Mouse (Mus musculus): ENCODE results near the gene Wdr82.

Gene Wdr82

DNA sequence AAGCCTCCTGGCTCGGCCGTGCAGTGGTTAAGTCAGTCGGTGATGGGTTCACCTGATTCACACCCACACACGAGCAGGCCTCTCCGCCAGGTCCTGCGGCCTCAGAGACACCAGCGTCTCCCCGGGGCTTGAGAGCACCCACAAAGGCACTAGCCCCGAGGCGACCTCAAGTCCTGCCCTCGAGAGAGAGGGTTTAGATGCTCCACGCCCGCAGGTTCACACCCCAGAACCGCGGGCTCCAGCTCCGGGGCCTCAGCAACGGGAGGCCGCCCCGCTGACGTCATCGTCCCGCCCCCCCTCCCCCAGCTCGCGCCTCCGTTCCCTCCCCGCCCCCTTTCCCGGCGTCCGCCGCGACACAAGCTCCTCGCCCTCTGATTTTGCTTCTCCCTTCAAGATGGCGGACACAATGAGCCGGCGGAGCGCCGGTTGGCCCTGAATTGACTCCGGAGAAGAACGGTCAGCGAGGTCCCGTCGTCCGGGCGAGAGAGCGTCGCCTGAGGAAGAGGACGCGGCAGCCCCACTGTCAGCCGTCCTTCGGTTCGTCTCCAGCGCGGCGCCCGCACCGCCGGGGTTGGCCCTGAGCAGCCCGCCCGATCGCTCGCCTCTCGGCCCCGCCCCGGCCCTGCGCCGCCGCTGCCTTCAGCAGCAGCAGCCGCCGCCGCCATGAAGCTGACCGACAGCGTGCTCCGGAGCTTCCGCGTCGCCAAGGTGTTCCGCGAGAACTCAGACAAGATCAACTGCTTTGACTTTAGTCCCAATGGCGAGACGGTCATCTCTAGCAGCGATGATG, at the start of gene Wdr82:
Gene Wdr82 (plus strand): TSS at position 373 of the 790 bp plus-strand sequence.
- peak; percentile 90 to 92 for DNase-seq

DNA sequence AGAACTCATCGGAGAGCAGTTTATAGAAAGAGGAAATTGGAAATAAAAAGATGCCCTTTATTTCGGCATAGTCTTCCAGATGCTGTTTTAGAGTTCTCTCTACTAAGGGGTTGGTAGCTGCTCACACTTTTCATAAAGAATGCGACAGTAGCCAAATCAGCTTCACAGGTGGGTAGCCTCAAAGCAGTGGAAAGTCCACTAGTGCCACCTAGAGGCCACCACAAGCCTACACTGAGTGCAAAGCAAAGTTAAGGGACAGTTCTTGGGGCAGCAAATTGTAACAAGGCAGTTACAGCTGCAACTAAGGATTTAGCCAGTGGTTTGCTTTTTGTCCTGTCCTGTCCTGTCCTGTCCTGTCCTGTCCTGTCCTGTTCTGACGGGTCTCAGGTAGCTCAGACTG, 47.1 kb upstream of the Wdr82 start:
- peak; percentile 47 to 50 for DNase-seq

DNA sequence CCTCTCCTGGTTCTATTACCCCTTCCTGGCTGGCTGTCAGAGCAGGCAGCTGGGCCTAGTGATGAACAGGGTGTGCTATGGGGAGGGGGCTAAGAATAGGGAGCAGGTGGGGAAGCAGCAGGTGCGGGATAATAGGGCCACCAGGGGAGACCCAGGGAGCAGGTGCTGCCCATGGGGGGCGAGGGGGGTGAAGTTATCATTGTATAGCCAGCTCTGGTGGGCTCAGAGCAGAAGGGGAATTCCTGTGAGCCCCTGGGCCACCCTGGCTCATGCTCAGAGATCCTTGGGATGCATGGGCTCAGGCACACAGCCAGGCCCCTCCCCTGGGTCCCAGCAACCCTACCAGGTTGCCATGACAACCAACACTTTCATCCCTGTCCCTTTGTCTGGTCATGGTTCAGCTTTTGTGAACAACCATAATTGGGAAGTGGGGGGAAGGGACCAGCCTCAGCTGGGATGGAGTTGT, 43.9 kb upstream of the Wdr82 start:
- DNase-seq: no peak

DNA sequence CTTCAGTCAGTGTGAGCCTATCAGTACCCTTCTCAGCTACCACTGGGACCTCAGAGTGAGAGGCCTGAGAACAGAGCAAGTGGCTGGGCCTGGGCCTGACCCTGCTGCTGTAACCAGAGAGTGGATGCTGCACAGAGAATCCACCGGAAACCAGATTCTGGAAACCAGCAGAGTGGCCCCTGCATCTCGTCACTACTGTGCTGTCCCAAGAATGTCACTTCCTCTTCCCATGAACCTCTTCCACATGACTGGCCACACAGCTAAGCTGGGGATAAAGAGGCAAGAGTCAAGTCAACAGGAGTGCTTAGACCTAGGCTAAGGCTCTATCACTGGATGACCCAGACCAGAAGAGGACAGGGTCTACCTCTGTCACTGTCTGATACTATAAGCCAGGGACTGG, 41.7 kb upstream of the Wdr82 start:
- DNase-seq: no peak

DNA sequence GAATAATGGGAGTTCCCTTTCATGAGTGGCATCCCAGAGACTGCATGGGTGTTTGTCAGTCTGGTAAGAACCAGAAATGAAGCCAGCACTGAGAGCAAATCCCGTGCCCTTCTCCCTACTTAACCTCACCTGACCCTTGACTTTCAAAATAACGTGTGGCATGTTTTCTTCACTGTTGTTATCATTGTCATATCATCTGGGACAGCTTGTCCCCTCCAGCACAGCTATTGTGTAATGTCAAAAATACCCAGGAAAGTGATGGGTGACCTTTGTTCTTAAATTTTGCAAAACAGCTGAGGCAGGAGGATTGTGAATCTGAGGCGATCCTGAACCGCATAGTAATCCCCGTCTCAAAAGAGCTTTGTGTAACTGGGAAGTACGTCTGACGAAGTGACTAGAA, 40.5 kb upstream of the Wdr82 start:
- DNase-seq: no peak

DNA sequence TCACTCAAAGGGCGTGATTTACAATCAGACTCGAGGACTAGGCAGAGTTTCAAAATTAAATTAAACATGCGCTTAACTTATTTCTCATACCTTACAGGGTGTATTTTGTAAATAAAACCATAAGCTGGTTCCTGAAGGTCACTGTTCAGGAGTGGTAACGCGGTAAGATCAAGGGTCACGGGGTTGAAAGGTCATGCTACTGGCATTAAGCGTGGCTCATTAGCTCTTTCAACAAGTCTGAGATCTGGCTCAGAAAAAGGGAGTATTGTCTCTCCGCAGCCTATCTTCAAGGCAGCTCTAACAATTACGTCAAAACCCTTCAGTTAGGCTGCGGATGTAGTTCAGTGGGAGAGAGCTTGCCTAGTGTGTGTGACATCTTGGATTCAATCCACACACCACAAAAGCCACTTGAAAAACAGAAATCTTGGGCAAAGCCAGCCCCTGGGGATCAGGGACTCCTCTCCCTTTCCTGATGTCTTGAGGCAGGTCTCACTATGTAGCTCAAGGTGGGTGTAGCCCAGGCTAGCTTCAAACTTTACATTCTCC, 33.0 kb upstream of the Wdr82 start:
- DNase-seq: no peak

DNA sequence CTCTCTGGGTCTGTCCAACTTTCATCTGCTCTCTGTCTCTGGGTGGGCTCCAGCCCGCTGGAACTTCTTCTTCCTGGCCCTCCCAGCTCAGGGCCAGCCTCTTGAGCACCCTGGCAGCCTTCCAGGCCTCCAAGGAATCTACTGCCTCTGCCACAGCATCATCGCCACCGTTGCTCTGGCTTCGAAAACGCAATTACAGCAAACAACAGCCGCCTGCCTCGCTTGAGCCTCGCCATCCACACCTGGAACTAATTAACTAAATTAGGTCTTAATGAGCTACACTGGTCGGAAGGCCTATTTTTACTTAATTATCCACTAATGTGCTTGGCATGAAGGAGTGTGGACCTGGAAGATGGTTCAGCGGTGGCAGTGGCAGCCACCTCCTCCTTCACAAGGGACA, 31.0 kb upstream of the Wdr82 start:
- peak in 1 of 2 experiments; percentile 41 for DNase-seq

DNA sequence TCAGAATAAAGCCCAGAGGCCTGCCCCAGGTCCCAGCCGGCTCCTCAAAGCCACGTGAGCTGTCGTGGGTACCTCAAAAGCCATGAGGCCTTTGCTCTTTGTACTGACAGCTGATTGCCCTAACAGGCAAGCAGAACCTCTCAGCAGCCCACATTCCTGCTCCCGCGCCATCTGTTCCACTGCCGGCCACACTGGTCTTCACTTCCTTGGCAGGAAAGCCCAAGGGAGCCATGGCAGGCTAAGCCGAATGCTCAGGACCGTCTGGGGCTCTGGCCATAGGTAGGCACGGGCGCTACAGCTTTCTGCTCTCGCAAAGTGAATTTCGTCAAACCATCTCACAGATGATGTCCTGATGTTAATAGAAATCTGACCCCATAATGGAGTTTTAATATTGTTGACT, 28.8 kb upstream of the Wdr82 start:
- peak; percentile 75 to 84 for DNase-seq

DNA sequence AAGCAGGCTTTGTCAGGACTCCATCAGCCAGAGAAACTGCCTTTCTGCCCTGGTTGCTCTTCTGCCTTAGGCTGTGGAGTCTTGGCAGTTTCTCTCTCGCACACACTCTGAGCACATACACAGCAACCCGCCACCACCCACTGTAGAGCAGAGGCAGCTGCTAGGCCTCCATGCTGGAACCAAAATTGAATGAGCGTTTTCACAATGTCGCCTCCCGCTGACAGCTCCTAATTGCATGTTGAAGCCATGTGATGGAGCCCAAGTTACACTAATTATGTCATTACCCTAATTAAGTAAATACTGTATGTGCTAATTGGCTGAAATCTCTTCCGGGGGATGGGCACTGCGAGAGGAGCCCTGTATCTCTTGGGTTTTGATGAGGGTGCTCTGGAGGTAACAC, 26.6 kb upstream of the Wdr82 start:
- no peak for DNase-seq

DNA sequence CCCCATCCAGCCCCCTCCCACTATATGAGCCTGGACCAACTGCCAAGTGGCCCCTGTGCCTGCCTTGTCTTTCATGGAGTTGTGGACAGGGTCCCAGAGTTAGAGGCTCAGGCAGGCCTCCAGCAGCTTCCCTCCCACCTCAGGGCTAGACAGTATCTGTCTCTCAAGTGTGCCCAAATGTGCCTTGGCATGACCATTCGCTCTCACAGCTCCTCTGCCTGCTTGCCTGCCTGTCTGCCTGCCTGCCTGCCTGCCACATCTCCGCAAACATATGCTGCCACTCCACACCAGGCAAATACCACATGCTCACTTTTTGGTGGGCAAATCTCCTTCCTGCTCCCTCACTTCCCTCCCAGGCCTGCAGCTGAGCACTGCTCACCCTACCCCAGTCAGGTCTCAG, 25.1 kb upstream of the Wdr82 start:
- DNase-seq: no peak

DNA sequence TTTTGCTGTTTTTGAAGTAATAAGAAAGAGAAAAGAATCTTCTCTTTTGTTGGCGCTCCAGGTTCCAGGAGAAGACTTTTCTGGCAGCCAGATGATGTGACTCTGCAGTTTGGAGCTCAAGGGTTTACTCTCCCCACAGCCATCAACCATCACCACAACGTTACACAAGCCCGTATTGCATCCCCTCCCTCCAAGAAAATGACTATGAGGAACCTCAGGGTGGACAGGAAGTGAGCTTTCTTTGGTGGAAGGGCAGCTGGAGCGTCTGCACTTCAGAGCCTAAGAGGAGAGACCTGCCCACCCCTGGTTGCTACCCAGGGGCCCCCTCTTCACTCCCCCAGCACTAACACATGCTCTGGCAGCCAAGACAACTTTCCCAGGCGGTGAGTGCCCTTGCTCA, 23.4 kb upstream of the Wdr82 start:
- no peak for DNase-seq

DNA sequence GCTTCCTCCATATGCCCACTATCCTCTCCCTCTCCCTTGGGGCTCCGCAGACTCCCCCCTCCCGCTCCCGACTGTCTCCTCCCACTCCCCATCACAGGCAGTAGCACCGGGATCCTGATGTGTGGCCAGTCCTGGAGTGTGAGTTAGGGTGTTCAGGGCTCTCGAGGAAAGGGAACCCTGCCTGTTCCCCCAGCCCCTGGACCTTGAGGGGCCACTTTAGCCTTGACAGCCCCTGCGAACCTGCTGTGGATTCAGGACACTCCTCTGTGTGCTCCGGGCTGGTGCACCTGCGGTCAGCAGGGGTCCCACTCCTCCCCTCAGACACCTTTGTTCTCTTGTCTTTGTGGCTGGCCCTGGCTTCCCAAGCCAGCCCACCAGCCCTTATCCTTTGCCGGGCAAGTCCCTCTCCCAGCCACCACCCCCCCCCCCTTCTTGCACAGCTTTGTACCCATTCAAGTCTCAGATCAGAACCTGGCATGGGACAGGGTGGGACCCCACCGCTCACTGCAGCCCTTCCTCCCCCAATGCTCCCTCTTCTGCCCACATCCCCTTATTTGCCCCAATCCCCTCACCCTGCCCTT, 22.8 kb upstream of the Wdr82 start:
- no peak for DNase-seq

DNA sequence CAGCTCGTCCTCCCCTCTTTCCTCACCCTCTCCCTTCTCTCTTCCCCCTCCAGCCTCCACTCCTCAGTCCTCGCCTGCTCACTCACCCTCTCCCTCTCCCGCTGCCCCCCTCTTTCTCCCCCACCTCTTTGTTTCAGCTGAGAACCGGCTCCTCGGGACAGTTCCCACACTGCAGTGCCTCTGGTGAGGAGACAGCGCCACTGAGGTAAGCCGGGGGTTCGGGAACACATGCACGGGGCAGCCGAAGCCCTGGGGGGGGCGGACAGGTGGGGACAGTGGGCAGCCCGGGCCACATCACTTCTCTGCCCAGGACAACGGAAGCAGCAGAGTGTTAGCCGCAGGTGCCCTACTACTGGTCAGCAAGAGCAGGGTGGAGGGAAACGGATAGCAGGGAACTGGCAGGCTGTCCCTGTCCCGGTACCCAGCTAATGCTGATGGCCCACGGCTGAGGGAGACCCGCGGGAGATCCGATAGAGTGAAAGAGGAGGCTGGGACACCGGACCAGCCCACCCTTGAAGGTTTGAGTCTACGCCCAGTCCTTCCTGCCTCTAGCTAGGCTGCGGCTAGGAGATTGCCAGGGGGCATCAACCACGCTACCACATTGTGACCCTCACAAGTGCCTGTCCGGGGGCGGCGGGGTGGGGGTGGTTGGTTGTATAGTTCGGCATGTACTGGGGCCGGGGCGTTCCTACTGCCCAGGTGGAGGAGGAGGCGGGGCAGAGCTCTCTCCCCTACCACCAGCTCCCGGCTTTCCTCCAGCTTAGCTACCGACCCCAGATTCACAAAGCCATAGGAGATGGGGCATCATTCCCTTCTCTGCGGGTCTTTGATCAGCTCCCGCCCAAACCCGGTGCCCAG, 22.0 kb upstream of the Wdr82 start:
- peak; percentile 29 to 30 for DNase-seq

DNA sequence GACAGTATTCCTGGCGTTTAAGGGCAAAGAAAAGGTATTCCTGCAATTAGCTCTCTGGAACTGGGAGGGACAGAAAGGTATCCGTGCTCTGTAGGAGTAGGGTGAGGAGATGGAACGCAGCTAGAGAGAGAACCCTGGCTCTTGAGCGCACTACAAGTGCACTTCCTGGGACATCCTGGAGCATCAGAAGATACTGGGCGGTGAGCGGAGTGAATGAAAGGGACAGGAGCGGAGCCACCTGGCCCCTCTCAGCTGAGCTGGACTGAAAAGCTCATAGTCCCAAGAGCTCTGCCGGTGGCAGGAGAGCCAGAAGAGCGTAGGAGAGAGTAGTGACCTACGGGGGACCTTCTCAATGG, 21.4 kb upstream of the Wdr82 start:
- DNase-seq: no peak

DNA sequence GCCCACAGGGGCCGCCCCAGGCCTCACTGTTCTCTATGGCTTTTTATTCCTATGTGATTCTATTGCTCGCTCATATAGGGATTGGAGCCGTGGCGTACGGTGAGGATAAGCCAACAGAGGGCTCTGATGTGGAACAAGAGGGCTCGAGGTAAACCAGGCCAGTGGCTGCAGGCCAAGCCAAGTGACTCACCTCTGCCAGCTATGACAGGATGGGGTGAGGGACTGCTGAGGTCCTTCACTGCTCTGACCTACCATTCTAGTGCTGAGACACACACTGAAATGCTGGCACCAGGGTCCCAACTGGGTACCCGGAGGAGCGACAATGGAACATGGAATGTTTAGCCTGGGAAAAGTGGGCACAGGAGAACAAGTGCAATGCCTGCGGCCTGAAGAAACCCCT, 16.6 kb upstream of the Wdr82 start:
- DNase-seq: peak; percentile 44 to 46

DNA sequence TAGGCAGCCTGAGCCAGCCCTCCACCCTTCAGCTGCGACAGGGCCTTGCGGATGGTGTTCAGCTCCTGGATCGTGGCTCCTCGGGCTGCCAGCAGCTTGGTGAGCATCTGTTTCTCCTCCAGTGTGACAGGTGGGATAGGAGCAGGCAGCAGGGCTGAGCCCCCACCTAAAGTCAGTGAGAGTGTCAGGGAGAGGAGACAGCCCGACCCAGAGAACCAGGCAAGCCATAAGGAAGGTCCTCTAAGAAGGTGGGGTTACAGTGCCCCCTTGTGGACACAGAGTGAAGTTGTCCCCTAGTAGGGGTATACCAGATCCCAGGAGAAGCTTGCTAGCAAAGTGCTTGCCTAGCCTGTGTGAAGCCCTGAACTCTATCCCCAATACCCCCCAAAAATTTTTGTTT, 14.3 kb upstream of the Wdr82 start:
- peak; percentile 71 to 77 for DNase-seq

DNA sequence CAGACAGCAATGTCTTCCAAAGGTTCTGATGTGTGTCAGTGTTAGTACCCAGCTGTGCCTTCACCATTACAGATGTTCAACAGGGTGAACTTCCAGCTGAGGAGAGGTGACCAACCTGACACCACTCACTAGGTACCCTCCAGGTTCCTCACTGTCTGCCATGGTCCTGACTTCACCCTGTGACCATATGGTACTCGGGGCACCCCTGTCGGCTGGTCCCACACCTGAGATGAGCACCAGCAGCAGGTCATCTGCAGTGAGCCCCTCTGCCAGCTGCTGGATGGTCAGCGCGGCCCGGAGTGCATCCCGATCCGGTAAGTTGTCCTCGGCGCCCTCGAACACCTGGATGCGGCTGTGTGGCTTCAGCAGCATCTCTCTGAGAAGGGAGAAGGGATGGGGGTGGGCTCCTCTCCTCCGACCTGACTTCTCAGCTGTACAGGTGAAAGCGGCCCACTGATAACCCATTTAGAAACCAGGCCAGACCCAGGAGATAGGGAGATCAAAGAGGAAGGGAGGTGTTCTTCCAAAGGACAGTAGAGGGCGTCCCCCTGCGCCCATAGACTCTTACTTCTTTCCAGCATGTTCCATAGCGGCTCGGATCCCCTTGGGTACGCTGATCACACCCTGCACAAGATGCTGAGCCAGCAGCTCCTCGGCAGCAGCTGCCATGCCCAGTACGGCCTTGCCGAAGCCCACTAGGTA, 13.7 kb upstream of the Wdr82 start:
- DNase-seq: no peak

DNA sequence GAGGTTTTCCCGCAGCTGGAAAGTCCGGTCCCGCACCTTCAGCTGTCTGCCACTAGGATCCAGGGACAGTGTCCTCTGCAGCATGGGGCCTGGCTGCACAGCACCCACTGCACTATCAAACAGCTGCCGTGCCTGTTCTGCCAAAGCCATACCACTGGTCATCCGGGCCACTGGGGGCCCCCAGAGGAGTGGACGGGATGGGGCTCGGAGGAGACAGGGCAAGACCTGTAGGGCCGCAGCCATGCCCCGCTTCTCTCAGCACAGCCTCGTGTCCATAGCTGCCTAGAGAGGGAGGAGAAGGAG, 13.2 kb upstream of the Wdr82 start:
- DNase-seq: no peak

DNA sequence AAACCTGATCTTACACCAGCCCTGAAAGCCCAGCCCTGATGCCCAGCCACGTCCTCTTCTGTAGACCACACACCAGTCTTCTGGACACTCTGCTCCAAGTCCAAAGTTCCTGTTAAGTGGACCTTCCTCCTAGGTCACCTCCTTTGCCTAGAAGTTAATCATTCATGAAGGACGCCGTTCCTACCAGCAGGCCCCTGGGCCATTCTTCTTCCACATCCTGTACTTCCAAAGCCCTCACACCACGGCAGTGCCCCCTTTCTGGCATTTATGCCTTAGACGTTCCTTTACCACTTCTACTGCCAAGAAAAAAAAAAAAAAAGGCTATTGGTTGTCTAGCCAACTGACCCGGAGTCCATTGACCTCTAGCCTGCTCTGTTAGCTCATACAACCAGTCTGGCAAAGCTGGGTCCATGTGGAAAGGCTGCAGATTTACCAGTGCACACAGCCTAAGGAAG, 12.7 kb upstream of the Wdr82 start, which contains the start of gene Glyctk:
Gene Glyctk (minus strand): TSS at position 102 of the 455 bp plus-strand sequence.
- no peak for DNase-seq

DNA sequence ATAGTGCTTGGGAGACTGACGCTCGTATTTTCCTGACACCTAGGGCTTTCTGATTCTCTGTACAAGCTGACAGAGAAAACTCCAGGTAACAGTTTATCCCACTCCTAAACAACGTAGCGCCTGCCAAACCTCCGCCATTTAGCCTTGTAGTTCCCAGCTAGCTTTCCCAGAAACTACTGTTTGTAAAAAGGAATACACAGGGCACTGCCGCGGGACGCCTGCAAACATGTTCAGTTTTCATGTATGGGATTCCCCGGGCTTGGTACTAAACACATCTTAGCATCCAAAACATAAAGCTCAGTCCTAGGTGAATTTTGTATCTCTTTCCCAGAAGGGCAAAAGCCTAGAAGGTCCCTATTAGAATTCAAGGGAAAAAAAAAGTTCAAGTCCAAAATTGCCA, 11.5 kb upstream of the Wdr82 start:
- no peak for DNase-seq

DNA sequence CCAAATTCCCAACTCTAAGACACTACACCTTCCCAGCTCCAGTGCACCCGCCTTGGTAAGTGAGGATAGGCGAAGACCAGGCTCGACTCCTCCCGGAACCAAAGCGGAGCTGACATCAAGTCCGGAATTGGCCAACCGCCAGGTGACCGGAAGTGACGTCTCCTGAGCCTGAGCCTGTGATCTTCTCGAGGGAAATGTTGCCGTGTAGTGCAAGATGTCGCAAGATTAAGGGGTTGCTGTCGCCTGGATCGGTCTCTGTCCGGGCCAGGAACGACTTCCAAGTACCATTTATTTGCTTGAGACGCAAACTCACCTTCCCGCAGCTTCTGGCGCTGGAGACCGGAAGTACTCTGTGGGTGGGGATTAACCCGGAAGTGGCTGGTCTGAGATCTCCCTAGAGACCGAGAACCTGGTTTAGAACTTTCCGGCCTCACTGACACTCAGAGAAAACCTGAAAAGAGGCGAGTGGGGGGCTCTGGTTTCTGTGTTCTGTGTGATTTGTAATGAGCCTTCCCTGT, 10.9 kb upstream of the Wdr82 start:
- peak; percentile 96 to 98 for DNase-seq

DNA sequence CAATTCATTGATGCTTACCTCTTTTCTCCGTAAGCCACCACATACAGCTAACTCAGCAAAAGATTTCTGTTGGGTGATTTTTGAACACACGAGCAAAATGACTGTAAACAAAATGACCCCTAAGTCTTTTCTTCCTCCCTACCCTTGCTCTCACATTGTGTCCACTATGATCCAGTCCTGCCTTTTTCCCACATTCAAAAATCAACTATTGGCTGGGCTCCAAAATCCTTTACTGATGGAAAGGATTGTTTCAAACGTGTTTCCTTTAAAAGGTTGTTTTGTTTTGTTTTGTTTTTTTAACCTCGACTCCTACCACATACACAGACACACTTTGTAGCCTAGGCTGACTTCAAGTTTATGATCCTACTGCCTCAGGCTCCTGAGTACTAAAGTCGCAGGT, 10.3 kb upstream of the Wdr82 start:
- DNase-seq: no peak

DNA sequence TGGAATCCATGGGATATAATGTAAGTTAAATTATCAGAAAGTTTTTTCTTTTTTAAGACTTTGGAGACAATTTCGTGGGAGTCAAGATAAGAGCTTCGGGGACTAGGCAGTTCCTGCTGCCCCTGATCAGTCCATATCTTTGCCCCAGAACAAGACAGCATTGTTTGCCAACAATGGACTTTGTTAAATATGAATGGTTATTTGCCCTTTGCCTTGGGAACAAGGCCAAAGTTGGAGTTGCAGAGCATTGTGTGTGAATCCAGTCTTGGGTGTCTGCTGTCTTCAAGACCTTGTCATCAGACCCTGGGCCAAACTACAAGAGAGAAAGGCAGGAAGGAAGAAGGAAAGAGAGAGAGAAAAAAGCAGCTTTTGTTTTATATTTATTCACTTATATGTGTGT, 4.0 kb upstream of the Wdr82 start:
- DNase-seq: no peak

Data from cerebellum, adult 18-20 months (tissue).